Mouse (Mus musculus) spleen, postnatal 14 days (tissue): ENCODE measurements around the gene Rpl18.

Source experiments
- DNase-seq, 2 experiments: peaks; one replicate each; pipeline ENCODE4 v3.0.0; 2021 to 2022; ENCODE audit warnings: low spot score in 2 of 2

Rpl18 gene

GRCm38 (mm10) chr7:45730727-45731431 lies 15.6 kb downstream of the Rpl18 start:
- DNase-seq: peak in 1 of 2 experiments; percentile 51

GRCm38 (mm10) chr7:45733477-45733876 lies 18.2 kb downstream of the Rpl18 start:
- no peak for DNase-seq

DNA sequence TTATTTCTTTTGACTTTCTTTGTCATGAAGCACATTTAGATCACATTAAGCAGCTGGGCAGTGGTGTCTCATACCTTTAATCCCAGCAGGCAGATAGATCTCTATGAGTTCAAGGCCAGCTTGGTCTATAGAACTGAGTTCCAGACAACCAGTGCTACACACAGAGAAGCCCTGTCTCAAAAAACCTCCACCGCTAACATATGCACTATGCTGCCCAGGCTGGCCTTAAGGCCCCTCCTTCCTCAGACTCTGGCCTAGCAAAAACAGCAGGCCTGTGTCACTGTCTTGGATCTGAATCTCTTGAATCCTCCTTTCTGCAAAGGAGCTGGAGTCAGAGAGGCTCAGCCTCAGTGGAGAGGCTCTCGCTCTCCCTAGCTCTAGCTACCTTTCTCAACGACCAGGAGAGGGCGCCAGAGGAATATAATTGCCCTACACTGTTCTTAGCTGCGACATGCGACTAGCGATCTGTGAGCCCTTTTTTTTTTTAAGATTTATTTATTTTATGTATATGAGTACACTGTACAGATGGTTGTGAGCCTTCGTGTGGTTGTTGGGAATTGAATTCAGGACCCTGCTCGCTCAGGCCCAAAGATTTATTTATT lies 24.0 kb downstream of the Rpl18 start:
- peak; percentile 50 to 72 for DNase-seq

- DNase-seq: no peak
Measured at GRCm38 (mm10) chr7:45739820-45740219, 24.6 kb downstream of the Rpl18 start.

- DNase-seq: no peak
Measured at GRCm38 (mm10) chr7:45741308-45741707, 26.1 kb downstream of the Rpl18 start.

DNA sequence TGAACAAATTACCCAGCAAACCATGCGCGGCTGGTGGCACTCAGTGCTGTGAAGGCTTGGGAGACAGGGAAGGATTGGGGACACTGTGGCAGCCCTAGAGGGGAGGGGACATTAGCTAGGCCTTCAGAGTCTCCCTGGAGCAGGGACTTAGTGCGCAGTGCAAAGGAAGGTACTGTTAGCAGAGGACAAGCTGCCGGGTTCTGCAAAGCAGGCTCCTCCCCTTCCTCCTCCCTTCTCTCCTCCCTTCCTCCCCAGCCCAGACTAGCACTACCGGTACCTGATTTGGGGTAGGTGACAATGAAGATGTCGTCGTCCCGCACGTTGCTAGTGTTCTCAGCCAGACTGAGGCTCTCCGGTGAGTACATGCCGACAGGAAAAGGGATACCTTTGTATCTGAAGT lies 26.5 kb downstream of the Rpl18 start:
- DNase-seq: no peak

DNA sequence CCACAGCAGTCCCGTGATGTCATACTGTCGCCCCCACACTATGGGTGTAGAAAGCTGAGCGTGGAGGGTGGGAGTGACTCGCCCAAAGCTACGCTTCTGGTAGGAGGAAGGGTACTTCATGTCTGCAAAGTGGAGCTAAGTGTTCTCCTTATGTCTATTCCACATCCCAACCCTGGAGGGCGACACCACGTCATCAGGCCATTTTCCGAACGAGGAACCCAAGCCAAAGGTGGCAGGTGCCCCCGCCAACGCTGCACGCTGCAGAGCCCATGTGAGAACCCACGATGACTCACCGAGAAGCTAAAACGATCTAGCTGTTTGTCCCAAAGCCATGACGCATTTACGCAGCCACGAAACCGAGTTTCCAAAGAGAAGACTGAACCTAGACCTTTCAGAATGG lies 27.1 kb downstream of the Rpl18 start:
- no peak for DNase-seq

- peak in 1 of 2 experiments; percentile 41 for DNase-seq
Measured at GRCm38 (mm10) chr7:45744387-45744786, 29.1 kb downstream of the Rpl18 start.

- no peak for DNase-seq
Measured at GRCm38 (mm10) chr7:45746518-45746917, 31.3 kb downstream of the Rpl18 start.

GRCm38 (mm10) chr7:45747450-45747849 lies 32.2 kb downstream of the Rpl18 start:
- DNase-seq: no peak

- no peak for DNase-seq
Measured at GRCm38 (mm10) chr7:45748110-45748509, 32.9 kb downstream of the Rpl18 start.

GRCm38 (mm10) chr7:45749401-45749800 lies 34.1 kb downstream of the Rpl18 start:
- DNase-seq: no peak

DNA sequence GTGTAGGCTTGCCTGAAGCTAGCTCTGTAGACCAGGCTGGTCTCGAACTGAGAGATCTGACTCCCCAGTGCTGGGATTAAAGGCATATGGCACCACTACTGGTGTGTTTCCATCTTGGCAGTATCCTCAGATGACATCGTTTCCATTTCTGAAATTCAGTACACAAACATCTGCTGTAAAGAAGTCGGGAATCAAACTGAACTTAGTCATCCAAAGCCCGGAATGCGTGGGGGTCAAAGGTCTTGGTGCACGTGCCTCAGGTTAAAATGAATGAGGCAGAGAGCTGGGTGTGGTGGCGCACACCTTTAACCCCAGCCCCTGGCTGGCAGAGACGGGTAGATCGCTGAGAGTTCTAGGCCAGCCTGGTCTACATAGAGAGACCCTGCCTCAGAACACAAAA lies 34.9 kb downstream of the Rpl18 start:
- DNase-seq: no peak

GRCm38 (mm10) chr7:45755703-45756102 lies 40.4 kb downstream of the Rpl18 start:
- no peak for DNase-seq

DNA sequence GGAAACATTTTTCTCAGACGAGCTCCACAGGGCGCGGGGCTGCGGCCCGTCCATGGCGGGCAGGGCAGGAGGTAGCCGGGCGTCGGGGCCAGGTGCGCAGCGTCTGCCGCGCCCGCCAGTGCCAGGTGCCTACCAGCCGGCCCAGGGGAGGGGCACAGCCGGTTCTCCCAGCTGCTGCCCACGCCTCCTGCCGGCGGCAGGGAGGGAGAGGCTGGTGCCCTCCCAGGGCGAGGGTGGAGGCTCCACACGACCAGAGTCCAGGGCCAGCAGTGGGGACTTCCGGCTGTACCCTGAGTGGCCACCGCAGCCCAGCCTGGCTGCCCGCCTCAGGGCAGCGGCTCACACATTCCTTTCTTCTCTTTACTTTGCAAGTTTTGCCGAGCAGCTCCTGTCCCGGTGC lies 44.1 kb downstream of the Rpl18 start:
- DNase-seq: no peak

- no peak for DNase-seq
Measured at GRCm38 (mm10) chr7:45760151-45760550, 44.9 kb downstream of the Rpl18 start.

- DNase-seq: no peak
Measured at GRCm38 (mm10) chr7:45765995-45766394, 50.7 kb downstream of the Rpl18 start.

DNA sequence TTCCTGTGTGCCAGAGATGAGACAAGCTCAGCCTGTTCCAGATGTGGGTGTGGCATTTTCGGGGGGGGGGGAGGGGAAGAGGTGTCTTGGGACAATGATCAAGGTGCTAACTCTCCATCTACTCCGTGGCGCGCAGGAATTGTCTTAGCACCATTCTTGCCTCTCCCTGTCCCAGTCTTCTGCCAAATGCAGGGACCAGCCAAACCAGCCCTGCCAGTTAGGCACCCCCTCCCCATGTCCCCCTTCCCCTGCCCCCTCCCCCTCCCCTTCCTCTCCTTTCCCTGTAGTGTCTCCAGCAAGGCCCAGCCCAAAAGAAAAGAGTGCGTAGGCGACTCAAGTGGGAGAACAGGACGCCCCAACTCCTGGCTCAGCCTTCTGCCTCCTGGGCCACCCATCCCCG lies 51.5 kb downstream of the Rpl18 start:
- no peak for DNase-seq

- no peak for DNase-seq
Measured at GRCm38 (mm10) chr7:45767500-45767899, 52.2 kb downstream of the Rpl18 start.
